Mouse (Mus musculus) liver, adult 2 months (tissue): Measurements from ENCODE around the gene Chmp3. TPM values are rescaled to one million over a fixed set of nuclear protein-coding genes. Genes with fewer than 3 reads are reported as not detected.

Source experiments
- DNase-seq: peaks from one replicate; pipeline ENCODE4 v3.0.0-alpha.2; 2011; ENCODE audit warnings: low read depth, low spot score; ENCODE audit errors: extremely low read depth
- H3K27ac ChIP-seq: fragments of 200-500 bp; replicated peaks from 2 replicates; pipeline ENCODE4 v1.5.1; 2012; ENCODE audit warnings: low read depth, mild to moderate bottlenecking, control low read depth, inconsistent platforms, low read length; ENCODE audit not compliant: insufficient read depth
- H3K27me3 ChIP-seq: fragments of 200-500 bp; 2 replicates; pipeline ENCODE4 v1.6.1; 2012; ENCODE audit warnings: mild to moderate bottlenecking, moderate library complexity, low read length, inconsistent platforms; ENCODE audit not compliant: control insufficient read depth, insufficient read depth
- H3K36me3 ChIP-seq: fragments of 200-500 bp; 2 replicates; pipeline ENCODE4 v1.6.1; 2012; ENCODE audit warnings: low read length, inconsistent platforms; ENCODE audit not compliant: control insufficient read depth, insufficient read depth
- H3K4me1 ChIP-seq: fragments of 200-500 bp; 2 replicates; pipeline ENCODE4 v1.6.1; 2011; ENCODE audit warnings: low read length; ENCODE audit not compliant: control insufficient read depth, insufficient read depth
- H3K4me3 ChIP-seq: fragments of 200-500 bp; 2 replicates; pipeline ENCODE4 v1.5.1; 2011; ENCODE audit warnings: low read depth, mild to moderate bottlenecking, control low read depth, low read length, moderate library complexity; ENCODE audit not compliant: insufficient read depth
- H3K79me2 ChIP-seq: fragments of 200-500 bp; 2 replicates; pipeline ENCODE4 v1.6.1; 2012; ENCODE audit warnings: inconsistent platforms, mild to moderate bottlenecking, low read length, moderate library complexity; ENCODE audit not compliant: control insufficient read depth, insufficient read depth
- H3K9ac ChIP-seq: fragments of 200-500 bp; 2 replicates; pipeline ENCODE4 v1.6.1; 2012; ENCODE audit warnings: low read depth, mild to moderate bottlenecking, control low read depth, inconsistent platforms, low read length
- CTCF ChIP-seq: fragments of 200-500 bp; IDR thresholded peaks from 2 replicates; pipeline ENCODE4 v1.5.1; 2011; ENCODE audit warnings: low read depth, low read length, control low read depth
- POLR2A ChIP-seq: fragments of 200-500 bp; IDR thresholded peaks from 2 replicates; pipeline ENCODE4 v1.6.1; 2011; ENCODE audit warnings: low read length, control low read depth; ENCODE audit not compliant: insufficient read depth; ENCODE audit errors: extremely low read depth
- WGBS: fragments of 180-500 bp; shearing (Covaris S2); methylation state at CpG from one replicate; pipeline ENCODE4 v1.1.7; 2018; 5-methylcytosine and 5-hydroxymethylcytosine counted together
- polyA plus RNA-seq: library from polyadenylated mRNA; depleted of rRNA; stranded (reverse); fragments of >200 nt; gene quantifications from 2 replicates; pipeline ENCODE4 v1.2.3, GENCODE M21; 2012
- total RNA-seq: library from RNA; depleted of rRNA; stranded (reverse); fragments of >200 nt; gene quantifications from 2 replicates; pipeline ENCODE4 v1.2.3, GENCODE M21; 2014

Gene Chmp3
- total and polyA plus RNA-seq, 2 experiments = 22.9 to 49.6 TPM

- WGBS = 100% methylated on average over 1 of the region's 1 CpGs
- TF ChIP-seq CTCF = no peak
- TF ChIP-seq POLR2A = no peak
- H3K9ac ChIP-seq = no peak overlapping the region
Observed at GRCm38 (mm10) chr6:71575359-71575758, 31.8 kb downstream of the Chmp3 start.

DNA sequence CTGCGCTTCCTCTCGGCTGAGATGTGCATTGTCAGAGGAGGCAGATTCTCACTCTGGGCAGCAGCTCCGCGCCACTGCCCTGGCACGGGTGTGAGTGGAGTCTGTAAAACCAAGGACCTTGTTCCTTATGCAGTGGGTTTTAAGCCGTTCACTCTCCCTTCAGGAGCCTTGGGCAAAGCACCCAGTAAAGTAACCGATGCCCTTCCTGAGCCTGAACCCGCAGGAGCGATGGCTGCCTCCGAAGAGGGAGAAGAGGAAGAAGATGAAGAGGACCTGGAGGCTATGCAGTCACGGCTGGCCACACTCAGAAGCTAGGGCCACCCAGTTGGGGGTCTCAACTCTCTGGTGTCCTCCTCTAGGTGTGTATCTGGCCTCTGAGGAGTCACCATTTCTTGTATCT is 35.9 kb downstream of the Chmp3 start:
- no peak overlapping the region for H3K4me3 ChIP-seq
- DNase-seq = no peak
- no peaks in the 10 kb centered on the region for H3K79me2 ChIP-seq
- TF ChIP-seq POLR2A (no peak), CTCF (no peak)
- no peaks in the 10 kb centered on the region for H3K27me3 ChIP-seq
- H3K36me3 ChIP-seq = peaks cover 29% of the 10 kb centered on the region
- WGBS = 96% methylated on average over 11 of the region's 11 CpGs
- no peak overlapping the region for H3K27ac ChIP-seq
- no peaks in the 10 kb centered on the region for H3K4me1 ChIP-seq
- H3K9ac ChIP-seq = no peak overlapping the region

More at GRCm38 (mm10) chr6:71575359-71575758, 31.8 kb downstream of the Chmp3 start:
- no peak overlapping the region for H3K27ac ChIP-seq
- H3K4me1 ChIP-seq = no peaks in the 10 kb centered on the region; the same call in 1 of the 2 replicates
- no peak overlapping the region for H3K4me3 ChIP-seq
- no peaks in the 10 kb centered on the region; the same call in 1 of the 2 replicates for H3K79me2 ChIP-seq
- no peaks in the 10 kb centered on the region for H3K27me3 ChIP-seq
- H3K36me3 ChIP-seq = peaks cover 43% of the 10 kb centered on the region
- no peak for DNase-seq

DNA sequence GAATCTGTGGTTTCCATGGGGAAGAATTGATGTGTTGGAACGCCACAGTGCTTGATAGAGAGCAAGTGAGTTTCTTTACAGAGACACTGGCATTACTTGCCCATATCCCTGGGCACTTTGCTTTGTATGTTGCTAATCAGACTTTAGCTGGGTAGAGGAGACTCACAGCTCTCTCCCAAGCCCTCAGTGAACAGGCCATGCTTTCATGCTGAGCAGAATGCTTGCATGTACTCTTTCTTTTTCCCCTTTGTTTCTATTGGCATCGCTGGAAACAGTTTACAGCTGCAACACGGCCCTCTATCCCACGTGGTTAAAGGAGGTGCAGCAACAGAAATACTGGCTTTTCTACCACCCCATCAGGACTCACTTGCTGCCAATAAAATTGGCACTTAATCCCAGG is 39.6 kb downstream of the Chmp3 start:
- no peak overlapping the region for H3K4me3 ChIP-seq
- no peaks in the 10 kb centered on the region for H3K4me1 ChIP-seq
- H3K27ac ChIP-seq = no peak overlapping the region
- no peaks in the 10 kb centered on the region for H3K27me3 ChIP-seq
- DNase-seq = no peak
- H3K36me3 ChIP-seq = peaks cover 30% of the 10 kb centered on the region
- no peak overlapping the region for H3K9ac ChIP-seq
- TF ChIP-seq CTCF (no peak), POLR2A (no peak)
- H3K79me2 ChIP-seq = no peaks in the 10 kb centered on the region
- WGBS = 71% methylated on average over 4 of the region's 4 CpGs

- TF ChIP-seq POLR2A = no peak
- no peak for TF ChIP-seq CTCF
- peak; percentile 68 for DNase-seq
- no peak overlapping the region for H3K4me3 ChIP-seq
- peaks cover 69% of the 10 kb centered on the region for H3K36me3 ChIP-seq
- no peaks in the 10 kb centered on the region; the same call in 1 of the 2 replicates for H3K79me2 ChIP-seq
- 69% methylated on average over 1 of the region's 1 CpGs for WGBS
- peaks cover 1% of the 10 kb centered on the region; the same call in 1 of the 2 replicates for H3K4me1 ChIP-seq
- no peaks in the 10 kb centered on the region for H3K27me3 ChIP-seq
- H3K9ac ChIP-seq = no peak overlapping the region
- no peak overlapping the region for H3K27ac ChIP-seq
Observed at GRCm38 (mm10) chr6:71589401-71589800, 45.8 kb downstream of the Chmp3 start.

GRCm38 (mm10) chr6:71590154-71590553 is 46.6 kb downstream of the Chmp3 start:
- Histone ChIP-seq H3K36me3 (peaks cover 75% of the 10 kb centered on the region), H3K4me3 (no peak overlapping the region), H3K27me3 (no peaks in the 10 kb centered on the region), H3K79me2 (no peaks in the 10 kb centered on the region; the same call in 1 of the 2 replicates), H3K27ac (no peak overlapping the region), H3K9ac (no peak overlapping the region), H3K4me1 (peaks cover 1% of the 10 kb centered on the region; the same call in 1 of the 2 replicates)
- TF ChIP-seq POLR2A = no peak
- TF ChIP-seq CTCF = no peak
- 89% methylated on average over 4 of the region's 4 CpGs for WGBS
- peak; percentile 43 for DNase-seq

GRCm38 (mm10) chr6:71607756-71608155 is 64.2 kb downstream of the Chmp3 start:
- Histone ChIP-seq H3K79me2 (no peaks in the 10 kb centered on the region; the same call in 1 of the 2 replicates), H3K4me3 (no peak overlapping the region), H3K36me3 (peaks cover 63% of the 10 kb centered on the region), H3K27me3 (no peaks in the 10 kb centered on the region), H3K27ac (no peak overlapping the region), H3K9ac (no peak overlapping the region), H3K4me1 (no peaks in the 10 kb centered on the region)
- TF ChIP-seq CTCF (no peak), POLR2A (no peak)
- no peak for DNase-seq
- 90% methylated on average over 3 of the region's 3 CpGs for WGBS
